Mouse (Mus musculus) G1E-ER4 (cell line): ENCODE measurements around the gene Ncam2. TPM values are rescaled to one million over a fixed set of nuclear protein-coding genes. Genes with fewer than 3 reads are reported as not detected.

Experiments used
- GATA1 ChIP-seq: IDR thresholded peaks from one replicate; pipeline ENCODE4 v1.8.0; 2012; ENCODE audit warnings: low read length, inconsistent platforms
- polyA plus RNA-seq: library from polyadenylated mRNA; stranded (reverse); fragments of >175 nt; gene quantifications from 2 replicates; pipeline ENCODE4 v1.2.3, GENCODE M21; 2012

Ncam2 gene
- not detected in 2 replicates for polyA plus RNA-seq

GRCm38 (mm10) chr16:81200201-81201071 lies at the start of gene Ncam2:
Gene Ncam2, plus strand, starts transcription at chr16:81200697.
- no peak for TF ChIP-seq GATA1

- TF ChIP-seq GATA1, result no peak
These were observed 29.7 kb upstream of the Ncam2 start for GRCm38 (mm10) chr16:81170828-81171227.

GRCm38 (mm10) chr16:81175302-81175943 lies 25.1 kb upstream of the Ncam2 start:
- no peak for TF ChIP-seq GATA1

GRCm38 (mm10) chr16:81179801-81180200 lies 20.7 kb upstream of the Ncam2 start:
- no peak for TF ChIP-seq GATA1

GRCm38 (mm10) chr16:81187579-81188179 lies 12.8 kb upstream of the Ncam2 start:
- TF ChIP-seq GATA1, result no peak

- TF ChIP-seq GATA1, result no peak
These were observed 8.9 kb upstream of the Ncam2 start for GRCm38 (mm10) chr16:81191621-81192020.

GRCm38 (mm10) chr16:81192607-81193006 lies 7.9 kb upstream of the Ncam2 start:
- no peak for TF ChIP-seq GATA1

- no peak for TF ChIP-seq GATA1
These were observed 1.0 kb upstream of the Ncam2 start for GRCm38 (mm10) chr16:81199467-81199866.

GRCm38 (mm10) chr16:81201471-81201870 lies 974 bp downstream of the Ncam2 start:
- no peak for TF ChIP-seq GATA1

GRCm38 (mm10) chr16:81201992-81202391 lies 1.5 kb downstream of the Ncam2 start:
- no peak for TF ChIP-seq GATA1

GRCm38 (mm10) chr16:81202721-81203161 lies 2.2 kb downstream of the Ncam2 start:
- TF ChIP-seq GATA1, result no peak

- TF ChIP-seq GATA1, result no peak
These were observed 4.0 kb downstream of the Ncam2 start for GRCm38 (mm10) chr16:81204405-81205034.

GRCm38 (mm10) chr16:81221176-81221575 lies 20.7 kb downstream of the Ncam2 start:
- TF ChIP-seq GATA1, result no peak

- no peak for TF ChIP-seq GATA1
These were observed 23.3 kb downstream of the Ncam2 start for GRCm38 (mm10) chr16:81223841-81224240.

GRCm38 (mm10) chr16:81224253-81224652 lies 23.8 kb downstream of the Ncam2 start:
- no peak for TF ChIP-seq GATA1

GRCm38 (mm10) chr16:81254875-81255274 lies 54.4 kb downstream of the Ncam2 start:
- TF ChIP-seq GATA1, result no peak
